Mouse (Mus musculus) urinary bladder, adult 18-20 months (tissue): ENCODE results near the gene Hoxa11.

Experiments used
- DNase-seq, 2 experiments: peaks; one replicate each; pipeline ENCODE4 v3.0.0; 2022; ENCODE audit warnings: low spot score in 2 of 2, mixed read lengths in 2 of 2

Hoxa11 gene

DNA sequence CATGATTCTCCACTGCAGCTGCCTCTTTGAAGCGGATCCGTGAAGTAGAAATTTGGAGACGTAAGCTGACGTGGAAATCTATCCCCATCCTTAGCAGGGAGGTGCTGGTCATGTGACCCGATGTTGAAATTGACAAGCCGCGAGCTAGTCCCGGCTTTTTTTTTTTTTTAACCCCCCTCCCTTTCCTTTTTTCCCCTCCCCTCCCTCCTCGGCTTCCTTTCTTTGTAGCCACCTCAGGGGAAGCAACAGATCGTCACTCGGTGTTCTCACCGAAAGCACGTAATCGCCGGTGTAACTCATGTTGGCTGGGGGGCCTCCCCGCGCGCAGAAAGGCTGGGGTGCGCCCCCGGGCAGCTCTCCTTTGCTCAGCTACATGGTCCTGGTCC, at the start of gene Hoxa11:
Hoxa11 (minus strand) TSS at position 54 of the 386 bp plus-strand sequence.
- DNase-seq = peak in 1 of 2 experiments; percentile 79

DNA sequence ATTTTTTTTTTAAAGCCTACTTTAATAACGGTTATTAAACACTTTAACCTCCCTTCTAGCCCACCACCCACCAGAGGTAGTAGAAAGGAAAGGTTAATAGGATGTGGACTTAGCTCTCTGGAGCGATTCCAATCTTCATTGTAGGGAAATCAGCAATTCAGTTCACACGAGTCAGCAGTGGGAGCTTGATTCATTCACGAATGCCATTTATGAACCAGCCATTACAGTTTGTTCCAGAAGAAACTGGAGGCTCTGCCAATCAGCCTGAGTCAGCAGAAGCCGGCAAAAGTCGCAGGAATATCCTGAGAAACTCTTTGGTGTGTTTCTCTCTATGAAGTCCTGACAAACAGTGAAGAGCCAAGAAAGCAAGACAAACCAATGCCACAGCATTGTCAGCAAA, 49.0 kb upstream of the Hoxa11 start:
- DNase-seq = no peak

DNA sequence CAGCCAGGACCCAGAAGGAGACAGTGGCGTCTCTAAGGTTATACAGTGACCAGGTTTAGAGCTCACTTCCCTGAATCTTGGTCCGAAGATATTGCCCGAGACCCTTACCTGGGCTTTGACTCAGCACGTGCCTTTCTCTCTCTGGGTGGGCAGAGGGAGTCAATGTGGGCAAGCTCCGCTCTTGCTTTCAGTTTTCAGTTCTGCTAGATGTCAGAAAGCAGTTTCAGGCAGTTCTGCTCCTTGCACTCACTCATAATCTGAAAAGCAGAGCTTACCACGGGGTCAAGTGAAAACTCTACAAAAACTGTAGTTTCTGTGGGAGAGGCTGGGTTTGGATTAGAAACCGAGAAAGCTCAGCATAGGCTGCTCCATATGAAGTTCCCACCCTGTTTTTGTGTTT, 46.7 kb upstream of the Hoxa11 start:
- DNase-seq = no peak

GRCm38 (mm10) chr6:52291021-52291860, 45.6 kb upstream of the Hoxa11 start:
- DNase-seq = peak in 1 of 2 experiments; percentile 53

GRCm38 (mm10) chr6:52290186-52290585, 44.6 kb upstream of the Hoxa11 start:
- DNase-seq = no peak

DNA sequence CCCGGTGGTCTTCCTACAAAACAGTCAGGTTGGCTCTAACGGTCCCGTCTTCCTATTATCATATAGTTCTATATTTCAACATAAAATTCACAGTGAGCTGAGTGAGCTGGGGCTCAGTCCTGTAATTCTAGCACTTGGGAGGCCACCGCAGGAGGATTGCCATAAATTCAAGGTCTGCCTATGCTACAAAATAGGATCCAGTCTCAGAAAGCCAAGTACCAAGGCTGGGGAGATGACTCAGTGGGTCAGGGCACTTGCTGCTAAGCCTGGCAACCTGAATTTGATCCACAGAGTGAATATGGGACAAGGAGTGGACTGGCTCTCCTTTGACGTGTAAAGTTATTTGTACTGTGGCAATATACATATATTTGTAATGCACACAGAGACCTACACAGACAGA, 38.3 kb upstream of the Hoxa11 start:
- no peak for DNase-seq

DNA sequence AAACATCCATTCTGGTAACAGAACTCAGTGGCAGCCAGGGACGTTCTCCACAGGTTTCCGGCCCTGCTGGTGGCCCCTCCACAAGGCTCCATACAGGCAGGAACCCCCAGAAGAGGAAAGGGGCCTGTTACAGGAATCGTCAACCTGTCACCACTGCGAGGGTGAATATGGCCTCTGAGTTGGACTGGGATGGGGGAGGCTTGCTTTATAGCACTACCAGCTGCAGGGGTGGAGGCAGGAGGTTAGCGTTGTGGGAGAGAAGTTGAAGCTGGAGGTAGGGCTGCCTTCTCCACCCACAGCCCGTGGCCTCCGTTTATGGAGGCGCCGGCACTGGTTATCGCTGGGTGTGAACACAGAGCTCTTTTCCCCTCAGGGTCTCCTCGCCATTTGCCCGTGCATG, 35.5 kb upstream of the Hoxa11 start:
- DNase-seq = no peak

DNA sequence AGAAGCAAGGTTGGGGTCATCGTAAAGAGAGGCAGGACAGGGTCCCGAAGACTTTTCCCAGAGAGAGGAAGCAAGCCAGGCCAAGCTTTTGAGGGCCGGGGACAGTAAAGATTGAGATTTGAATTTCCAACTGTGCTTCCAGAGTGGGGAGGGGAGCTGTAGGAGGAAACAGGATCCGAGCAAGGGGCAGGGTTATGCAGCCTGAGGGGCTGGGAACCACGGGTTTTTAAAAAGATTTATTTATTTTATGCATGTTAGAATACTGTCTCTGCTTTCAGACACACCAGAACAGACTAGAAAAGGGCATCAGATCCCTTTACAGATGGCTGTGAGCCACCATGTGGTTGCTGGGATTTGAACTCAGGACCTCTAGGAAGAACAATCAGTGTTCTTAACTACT, 31.3 kb upstream of the Hoxa11 start:
- DNase-seq = no peak

GRCm38 (mm10) chr6:52276382-52276781, 30.8 kb upstream of the Hoxa11 start:
- no peak for DNase-seq

DNA sequence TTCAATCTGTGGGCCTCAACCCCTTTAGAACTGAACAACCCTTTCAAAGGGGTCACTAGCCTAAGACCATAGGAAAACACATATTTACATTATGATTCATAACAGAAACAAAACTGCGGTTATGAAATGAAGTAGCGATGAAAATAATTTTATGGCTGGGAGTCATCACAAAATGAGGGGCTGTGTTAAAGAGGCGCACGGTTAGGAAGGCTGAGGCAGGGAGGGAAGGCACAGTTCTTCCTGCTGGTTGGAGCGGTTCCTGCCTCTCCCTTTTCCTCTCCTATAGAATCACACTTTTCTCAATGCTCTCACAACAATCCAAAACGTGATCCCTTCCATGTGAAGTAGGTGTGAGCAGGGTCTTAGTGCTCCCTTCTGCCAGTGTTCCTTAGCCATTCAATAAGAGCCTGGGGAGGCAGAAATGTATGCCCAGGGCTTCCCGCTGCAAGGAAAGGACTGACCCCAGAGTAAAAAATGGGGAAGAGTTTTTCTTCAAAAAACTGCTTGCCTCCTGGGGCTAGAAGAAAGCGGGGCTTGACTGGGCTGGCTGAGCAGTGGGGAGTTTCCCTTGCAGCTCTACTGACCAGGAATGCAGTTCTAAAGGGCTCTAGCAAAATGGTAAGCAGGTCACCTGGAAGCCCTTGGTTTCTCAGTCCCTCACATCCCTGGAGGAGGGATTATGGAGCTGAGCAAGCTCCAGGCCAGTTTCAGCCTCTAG, 30.1 kb upstream of the Hoxa11 start:
- no peak for DNase-seq

DNA sequence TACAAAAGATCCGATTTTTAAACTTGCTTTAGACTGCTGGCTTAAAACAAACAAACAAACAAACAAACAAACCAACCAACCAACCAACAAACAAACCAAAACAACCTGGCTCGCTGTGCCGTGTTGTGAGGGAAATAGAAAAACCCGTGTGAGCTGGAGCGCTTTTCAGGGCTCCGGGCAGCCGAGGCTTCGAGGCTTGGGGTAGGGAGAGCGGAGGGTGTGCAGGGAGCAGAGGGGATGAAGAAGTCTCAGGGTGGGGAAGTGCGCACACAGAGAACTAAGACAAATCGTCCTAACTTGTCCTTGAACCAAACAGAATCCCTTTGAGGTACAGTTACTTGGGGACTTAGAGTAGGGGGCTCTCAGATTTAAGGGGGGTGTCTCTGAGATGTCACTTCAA, 29.0 kb upstream of the Hoxa11 start:
- no peak for DNase-seq

DNA sequence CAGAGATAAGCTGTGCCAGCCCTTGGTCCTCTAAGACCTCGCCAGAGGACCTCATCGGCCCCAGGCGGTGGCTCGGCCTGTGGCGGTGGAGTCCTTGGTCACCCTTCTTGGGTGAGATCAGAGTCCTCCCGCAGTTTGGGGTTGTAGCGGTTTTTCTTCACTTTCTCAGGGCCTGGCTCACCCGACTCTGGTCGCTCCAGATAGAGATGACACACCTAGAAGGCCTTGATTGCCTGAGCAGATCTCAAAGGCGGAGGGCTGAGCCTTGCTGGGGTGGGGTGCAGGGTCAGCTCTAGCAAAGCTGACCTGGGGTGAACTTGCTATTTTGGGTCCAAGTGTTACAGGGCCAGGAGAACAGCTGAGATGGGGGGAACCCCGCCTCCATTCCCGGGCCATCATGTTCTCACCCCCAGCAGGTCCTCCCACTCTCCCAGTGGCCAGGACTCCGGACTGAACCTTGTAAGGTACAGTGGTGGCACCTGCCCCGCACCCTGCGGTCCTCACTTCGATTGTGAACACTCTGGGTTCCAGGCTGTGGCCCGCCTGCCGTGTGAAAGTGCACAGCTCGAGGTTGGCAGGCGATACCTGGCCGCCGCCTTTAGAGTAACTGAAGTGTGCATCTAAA, 28.2 kb upstream of the Hoxa11 start:
- no peak for DNase-seq

GRCm38 (mm10) chr6:52272766-52273655, 27.4 kb upstream of the Hoxa11 start:
- no peak for DNase-seq

DNA sequence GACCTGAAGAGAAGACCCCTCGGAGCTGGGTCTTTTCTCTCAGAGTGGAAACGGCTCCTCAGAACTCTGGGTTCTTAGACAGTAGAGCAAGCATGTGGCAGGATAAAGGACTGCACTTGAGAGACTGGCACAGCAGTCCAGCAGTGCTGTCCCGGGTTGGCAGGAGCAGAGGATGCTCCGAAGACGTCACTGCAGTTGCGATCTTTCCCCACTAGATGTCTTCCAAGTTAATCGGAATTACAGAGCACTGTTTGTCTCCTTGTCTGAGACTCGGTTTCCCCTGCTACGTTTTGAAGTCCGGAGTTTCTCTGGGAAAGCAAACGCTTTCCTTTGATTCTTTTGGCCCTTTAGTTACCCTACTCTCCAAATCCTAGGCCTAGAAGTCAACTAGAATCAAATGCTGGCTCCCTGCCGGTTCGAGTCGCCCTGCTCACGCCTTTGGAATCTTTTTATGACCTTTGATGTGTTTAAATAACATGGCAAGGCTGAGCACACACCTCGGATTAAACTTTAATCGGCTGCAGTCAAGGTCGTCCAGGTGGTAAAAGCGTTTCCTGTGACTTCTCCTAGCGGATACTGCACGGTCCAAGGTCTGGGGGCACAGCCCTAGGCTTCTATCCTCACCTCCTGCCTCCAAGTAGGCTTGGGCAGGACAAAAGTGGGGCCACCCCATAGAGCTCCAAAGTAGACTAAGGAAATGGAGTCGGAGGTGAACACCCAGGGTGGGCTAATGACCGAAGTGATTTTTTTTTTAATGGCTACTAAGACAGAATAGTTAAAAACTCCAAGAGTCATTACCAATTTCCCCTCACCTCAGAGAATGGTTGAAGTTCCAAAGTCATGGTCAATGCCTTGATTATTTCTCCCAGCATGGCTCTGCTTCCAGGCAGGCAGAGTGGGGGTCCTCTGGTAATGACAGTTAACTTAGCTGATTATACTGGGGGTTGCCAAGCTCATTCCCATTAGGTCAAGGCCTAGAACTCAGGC, 25.2 kb upstream of the Hoxa11 start:
- DNase-seq = no peak

- DNase-seq = no peak
These were observed 23.1 kb upstream of the Hoxa11 start for GRCm38 (mm10) chr6:52268756-52269155.

- DNase-seq = no peak
These were observed 22.7 kb upstream of the Hoxa11 start for GRCm38 (mm10) chr6:52268341-52268740.

DNA sequence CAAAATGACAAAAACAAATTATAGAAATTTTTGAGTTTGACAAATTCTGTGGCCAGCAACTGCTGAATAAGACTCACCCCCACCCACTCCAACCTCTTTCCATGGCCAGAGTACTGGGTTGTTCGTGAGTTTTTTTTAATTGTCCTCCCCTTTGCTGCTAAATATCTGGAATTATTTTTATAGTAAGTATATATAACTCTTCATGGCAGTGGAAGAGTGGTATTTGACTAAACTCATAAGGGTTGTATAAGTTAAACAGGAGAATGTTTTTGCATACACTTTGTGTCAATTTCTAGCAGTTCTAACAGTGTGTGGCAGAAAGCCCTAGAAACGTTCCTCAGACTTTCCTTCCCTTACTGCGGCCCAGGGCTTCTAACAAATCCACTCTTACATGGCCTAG, 22.1 kb upstream of the Hoxa11 start:
- DNase-seq = no peak

DNA sequence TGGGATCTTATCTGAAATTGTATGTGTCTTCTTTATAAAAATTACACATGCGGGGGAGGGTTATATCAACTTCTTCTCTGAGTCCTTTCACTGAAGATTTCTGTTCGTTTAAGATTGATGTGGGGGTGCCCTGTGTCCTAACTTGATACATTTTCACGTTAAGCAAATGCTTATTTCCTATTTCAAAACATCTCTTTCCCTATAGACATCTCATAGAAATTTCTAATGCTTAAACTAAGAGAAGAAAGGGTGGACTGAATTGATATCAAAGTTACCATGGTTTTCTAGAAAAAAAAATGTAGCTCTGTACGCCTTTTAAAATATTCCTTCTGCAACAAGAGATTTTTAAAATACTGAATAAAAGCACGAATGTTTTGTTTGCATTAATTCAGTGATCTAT, 21.6 kb upstream of the Hoxa11 start:
- DNase-seq = no peak

GRCm38 (mm10) chr6:52266666-52266985, 21.0 kb upstream of the Hoxa11 start:
- DNase-seq = no peak

GRCm38 (mm10) chr6:52265913-52266665, 20.5 kb upstream of the Hoxa11 start:
- DNase-seq = no peak
